Mouse (Mus musculus): Measurements from ENCODE around the gene Neto2.

The Neto2 gene

GRCm38 (mm10) chr8:85602737-85603136 is 98.0 kb downstream of the Neto2 start:
- DNase-seq: no peak

GRCm38 (mm10) chr8:85601741-85602140 is 99.0 kb downstream of the Neto2 start:
- DNase-seq: no peak

DNA sequence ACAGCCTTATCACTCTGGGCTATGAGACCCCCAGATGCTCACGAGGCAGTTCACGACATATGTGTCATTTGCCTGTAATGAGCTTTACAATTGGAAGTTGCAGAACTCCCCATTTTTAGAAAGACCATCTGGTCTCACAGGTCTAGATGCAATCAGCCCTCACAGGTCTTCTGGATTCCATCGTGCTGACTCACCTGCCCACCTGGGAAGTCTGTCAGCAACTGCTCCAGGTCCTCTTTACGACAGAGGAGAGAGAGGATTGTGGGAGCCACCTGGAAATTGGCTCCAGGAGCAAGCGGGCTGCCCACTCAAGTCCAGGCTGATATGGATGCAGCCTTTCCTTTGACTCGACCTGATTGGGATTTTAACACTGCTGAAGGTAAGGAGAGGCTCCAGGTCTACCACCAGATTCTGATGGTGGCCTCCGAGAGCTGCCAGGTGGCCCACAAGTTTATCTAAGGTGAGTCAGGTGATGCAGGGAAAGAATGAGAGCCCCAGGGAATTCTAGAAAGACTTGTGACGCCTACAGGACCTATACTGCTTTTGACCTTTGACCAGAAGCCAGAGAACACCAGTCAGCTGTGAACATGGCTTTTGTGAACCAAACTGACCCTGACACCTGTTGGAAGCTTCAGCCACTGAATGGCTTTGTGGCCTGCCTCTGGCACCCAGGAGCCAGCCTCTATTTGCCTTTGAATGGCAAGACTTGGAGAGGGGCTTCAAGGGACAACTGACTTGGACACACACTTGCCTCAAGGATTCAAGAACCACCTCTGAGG is 103.1 kb downstream of the Neto2 start:
- DNase-seq: no peak

DNA sequence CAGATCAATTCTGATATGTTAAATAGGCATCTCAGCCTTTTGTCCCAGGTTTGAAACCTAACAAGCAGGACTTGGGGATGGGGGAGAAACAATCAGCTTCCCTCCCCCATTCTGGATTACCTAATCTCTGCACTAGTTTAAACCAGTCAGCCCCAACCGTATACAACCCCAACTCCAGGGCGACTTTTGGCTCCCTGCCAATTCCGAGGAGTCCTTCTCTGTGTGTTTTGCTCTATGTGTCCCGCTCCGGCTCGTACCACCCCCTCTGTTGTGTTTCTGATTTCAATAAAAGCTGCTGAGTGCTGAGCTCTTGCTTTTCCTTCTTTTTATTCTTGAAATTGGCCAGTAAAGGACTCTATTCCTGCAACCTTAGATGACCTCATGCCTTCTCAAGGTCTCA is 105.3 kb downstream of the Neto2 start:
- no peak for DNase-seq

- no peak for DNase-seq
Measured at GRCm38 (mm10) chr8:85594983-85595382, 105.7 kb downstream of the Neto2 start.

GRCm38 (mm10) chr8:85593324-85593723 is 107.4 kb downstream of the Neto2 start:
- DNase-seq: no peak

- no peak for DNase-seq
Measured at GRCm38 (mm10) chr8:85591532-85591931, 109.2 kb downstream of the Neto2 start.

GRCm38 (mm10) chr8:85590258-85590657 is 110.5 kb downstream of the Neto2 start:
- no peak for DNase-seq

DNA sequence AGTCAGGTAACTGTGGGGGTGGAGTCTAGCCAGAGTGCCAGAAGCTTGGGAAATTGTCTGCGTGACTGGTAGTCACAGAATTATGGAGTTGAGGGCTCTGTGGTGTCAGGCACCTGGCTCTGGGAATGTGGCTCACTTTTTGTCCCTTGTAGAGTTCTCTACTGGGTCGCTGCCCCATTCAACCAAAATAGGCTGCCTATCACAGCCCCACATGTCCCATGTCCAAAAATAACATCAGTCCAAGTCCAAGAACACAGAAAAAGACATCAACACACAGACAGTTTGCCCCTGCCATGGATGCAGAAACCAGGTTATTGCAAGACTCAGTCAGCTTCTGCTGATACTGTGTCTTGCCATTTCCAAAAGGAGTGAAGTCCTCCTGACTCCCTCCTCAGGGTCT is 112.1 kb downstream of the Neto2 start:
- DNase-seq: no peak
